17 mouse cellular contexts compared by ENCODE assay signal in the genomic region with DNA sequence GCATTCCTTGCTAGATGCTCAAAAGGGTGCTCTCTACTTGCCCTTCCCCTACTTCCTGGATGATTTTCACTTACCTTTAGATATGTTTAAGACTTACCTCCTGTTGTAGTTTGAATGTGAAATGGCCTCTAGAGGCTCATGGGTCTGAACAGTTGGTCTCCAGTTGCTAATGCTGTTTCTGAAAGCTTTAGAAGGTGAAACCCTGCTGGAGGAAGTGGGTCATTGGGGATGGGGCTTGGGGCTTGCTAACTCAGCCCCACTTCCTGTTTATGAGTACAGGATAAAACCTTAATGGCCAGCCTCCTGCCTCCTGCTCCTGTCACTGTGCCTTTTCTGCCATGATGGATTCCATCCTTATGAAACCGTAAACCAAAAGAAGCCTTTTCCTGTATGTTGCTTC.
"Had no signal": no experiment of that assay in that cellular context is flagged by ENCODE, and none has a peak within 500 bp of the region (broad histone marks: within the 10 kb centered on the region; RNA-seq: fewer than 3 reads in every experiment).

No protein-coding gene starts in this region.

- H3K36me3 ChIP-seq: kidney, embryonic 15.5 days; limb, embryonic 12.5 days; liver, embryonic 13.5 days; lung, embryonic 15.5 days; midbrain, embryonic 12.5 days; neural tube, embryonic 15.5 days; stomach, embryonic 15.5 days had no signal

- DNase-seq: kidney, adult 2 months; kidney, postnatal 14 days; liver; liver, embryonic 13.5 days; liver, postnatal 0 days; lung, postnatal 14 days; retina, postnatal 1 day; right cerebral cortex, postnatal 4 days; spleen, adult 18-20 months had no signal

- H3K4me1 ChIP-seq: kidney, embryonic 15.5 days; limb, embryonic 12.5 days; liver, embryonic 13.5 days; lung, embryonic 15.5 days; midbrain, embryonic 12.5 days; stomach, embryonic 15.5 days had no signal

- H3K4me2 ChIP-seq: kidney, embryonic 15.5 days; limb, embryonic 12.5 days; liver, embryonic 13.5 days; lung, embryonic 15.5 days; midbrain, embryonic 12.5 days; neural tube, embryonic 15.5 days; stomach, embryonic 15.5 days had no signal

- H3K27me3 ChIP-seq: kidney, embryonic 15.5 days; limb, embryonic 12.5 days; liver, embryonic 13.5 days; lung, embryonic 15.5 days; midbrain, embryonic 12.5 days; neural tube, embryonic 15.5 days; stomach, embryonic 15.5 days had no signal

- H3K4me3 ChIP-seq: kidney, embryonic 15.5 days; limb, embryonic 12.5 days; liver, embryonic 13.5 days; lung, embryonic 15.5 days; midbrain, embryonic 12.5 days; myocyte; neural tube, embryonic 15.5 days; stomach, embryonic 15.5 days had no signal

- H3K27ac ChIP-seq: kidney, embryonic 15.5 days; limb, embryonic 12.5 days; liver, embryonic 13.5 days; lung, embryonic 15.5 days; macrophage; midbrain, embryonic 12.5 days; neural tube, embryonic 15.5 days; stomach, embryonic 15.5 days had no signal

- H3K9ac ChIP-seq: kidney, embryonic 15.5 days; limb, embryonic 12.5 days; liver, embryonic 13.5 days; liver, postnatal 0 days; lung, embryonic 15.5 days; midbrain, embryonic 12.5 days; neural tube, embryonic 15.5 days; stomach, embryonic 15.5 days had no signal

- H3K9me3 ChIP-seq: kidney, embryonic 15.5 days; limb, embryonic 12.5 days; liver, embryonic 13.5 days; lung, embryonic 15.5 days; midbrain, embryonic 12.5 days; neural tube, embryonic 15.5 days; stomach, embryonic 15.5 days had no signal

- ATAC-seq: liver, postnatal 0 days had no signal
